ENCODE assay signal across 18 mouse cellular contexts in genomic region chr1:188606450-188606849, GRCm38 (mm10).
"Had no signal": no experiment of that assay in that cellular context is flagged by ENCODE, and none has a peak within 500 bp of the region (broad histone marks: within the 10 kb centered on the region; RNA-seq: fewer than 3 reads in every experiment).

No protein-coding gene starts in this region.

- H3K27ac ChIP-seq: liver, embryonic 15.5 days; lung, embryonic 15.5 days; midbrain, embryonic 10.5 days; midbrain, embryonic 12.5 days; neural tube, embryonic 12.5 days; stomach, embryonic 15.5 days; stomach, postnatal 0 days had no signal

- H3K36me3 ChIP-seq: liver, embryonic 15.5 days; lung, embryonic 15.5 days; midbrain, embryonic 10.5 days; midbrain, embryonic 12.5 days; neural tube, embryonic 12.5 days; stomach, embryonic 15.5 days had no signal

- DNase-seq: lung, adult 18-20 months; lung, postnatal 14 days; lung, postnatal 4 days; midbrain, embryonic 14.5 days; right cerebral cortex, postnatal 14 days; thymus, adult 2 months; thymus, postnatal 25 days; thymus, postnatal 4 days had no signal

- ATAC-seq: lung, postnatal 0 days; midbrain, embryonic 16.5 days had no signal

- H3K4me1 ChIP-seq: liver, embryonic 15.5 days; lung, embryonic 15.5 days; midbrain, embryonic 10.5 days; midbrain, embryonic 12.5 days; neural tube, embryonic 12.5 days; stomach, embryonic 15.5 days had no signal

- H3K9ac ChIP-seq: liver, embryonic 15.5 days; lung, embryonic 15.5 days; midbrain, embryonic 12.5 days; neural tube, embryonic 12.5 days; stomach, embryonic 15.5 days had no signal

- H3K4me3 ChIP-seq: liver, embryonic 15.5 days; lung, embryonic 15.5 days; midbrain, embryonic 10.5 days; midbrain, embryonic 12.5 days; myocyte; neural tube, embryonic 12.5 days; stomach, embryonic 15.5 days had no signal

- H3K27me3 ChIP-seq: liver, embryonic 15.5 days; lung, embryonic 15.5 days; midbrain, embryonic 12.5 days; neural tube, embryonic 12.5 days; stomach, embryonic 15.5 days had no signal

- H3K4me2 ChIP-seq: liver, embryonic 15.5 days; lung, embryonic 15.5 days; midbrain, embryonic 12.5 days; neural tube, embryonic 12.5 days; stomach, embryonic 15.5 days had no signal

- H3K9me3 ChIP-seq: liver, embryonic 15.5 days; lung, embryonic 15.5 days; midbrain, embryonic 10.5 days; midbrain, embryonic 12.5 days; neural tube, embryonic 12.5 days; stomach, embryonic 15.5 days had no signal
